Mouse (Mus musculus): ENCODE measurements around the gene Zfp335. TPM values are rescaled to one million over a fixed set of nuclear protein-coding genes. Genes with fewer than 3 reads are reported as not detected.
A peak's percentile ranks its signal among the peaks of the same experiment; 100 is the strongest.

Zfp335 gene
- total and polyA plus RNA-seq, 2 experiments from 2014 or later, result 11.1 to 29.0 TPM

DNA sequence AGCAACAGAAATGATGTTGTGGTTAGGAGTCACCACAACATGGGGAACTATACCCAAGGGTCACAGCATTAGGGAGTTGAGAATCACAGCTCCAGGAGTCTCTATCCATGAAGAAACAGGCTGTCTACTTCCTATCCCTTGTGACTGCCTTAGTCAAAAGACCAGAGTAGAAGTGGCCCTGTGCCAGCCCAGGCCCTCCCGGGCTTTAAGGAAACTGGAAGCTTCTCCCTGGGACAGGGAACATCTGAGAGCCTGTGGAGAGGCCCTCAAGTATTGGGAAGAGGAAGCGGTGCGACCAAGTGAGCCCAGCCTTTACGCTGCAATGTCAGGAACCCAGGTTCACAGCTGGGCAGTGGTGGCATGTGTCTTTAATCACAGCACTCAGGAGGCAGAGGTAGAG lies 24.4 kb upstream of the Zfp335 start:
- Histone ChIP-seq H3K4me2 (ENCODE audit: low read depth, low read length, poor library complexity, severe bottlenecking) (no peak overlapping the region), H3K9me3 (ENCODE audit: low read length) (no peaks in the 10 kb centered on the region), H3K4me3 (ENCODE audit: low read depth, low read length) (no peak overlapping the region), H3K27ac (ENCODE audit: low read depth, low read length) (no peak overlapping the region), H3K36me3 (ENCODE audit: insufficient read depth, low read length) (no peaks in the 10 kb centered on the region), H3K9ac (replicated peaks; ENCODE audit: low read length, poor library complexity, severe bottlenecking) (no peak overlapping the region), H3K27me3 (ENCODE audit: insufficient read depth, low read length) (0 out of 2 replicates have a peak, but pooled peaks cover 3% of the 10 kb centered on the region), H3K4me1 (ENCODE audit: insufficient read depth, low read length) (0 out of 2 replicates have a peak, but pooled peaks cover 14% of the 10 kb centered on the region)
- ATAC-seq (ENCODE audit: low FRiP score), result no peak
- WGBS, result 72% methylated on average over 4 of the region's 4 CpGs
- DNase-seq (ENCODE audit: low spot score), result no peak
- no peak for TF ChIP-seq CTCF (IDR thresholded peaks at IDR 0.05)

GRCm38 (mm10) chr2:164933534-164933933 lies 22.0 kb upstream of the Zfp335 start:
- DNase-seq (ENCODE audit: low spot score) (no peak), ATAC-seq (ENCODE audit: low FRiP score) (no peak)
- no peak overlapping the region for H3K4me2 ChIP-seq (ENCODE audit: low read depth, low read length, poor library complexity, severe bottlenecking)
- 0 out of 2 replicates have a peak, but pooled peaks cover 6% of the 10 kb centered on the region for H3K4me1 ChIP-seq (ENCODE audit: insufficient read depth, low read length)
- no peak for TF ChIP-seq CTCF (IDR thresholded peaks at IDR 0.05)
- H3K27me3 ChIP-seq (ENCODE audit: insufficient read depth, low read length), result no peaks in the 10 kb centered on the region
- no peak overlapping the region for H3K27ac ChIP-seq (ENCODE audit: low read depth, low read length)
- H3K36me3 ChIP-seq (ENCODE audit: insufficient read depth, low read length), result no peaks in the 10 kb centered on the region
- H3K9ac ChIP-seq (replicated peaks; ENCODE audit: low read length, poor library complexity, severe bottlenecking), result no peak overlapping the region
- H3K9me3 ChIP-seq (ENCODE audit: low read length), result no peaks in the 10 kb centered on the region
- no peak overlapping the region for H3K4me3 ChIP-seq (ENCODE audit: low read depth, low read length)
- WGBS, result 54% methylated on average over 6 of the region's 10 CpGs

DNA sequence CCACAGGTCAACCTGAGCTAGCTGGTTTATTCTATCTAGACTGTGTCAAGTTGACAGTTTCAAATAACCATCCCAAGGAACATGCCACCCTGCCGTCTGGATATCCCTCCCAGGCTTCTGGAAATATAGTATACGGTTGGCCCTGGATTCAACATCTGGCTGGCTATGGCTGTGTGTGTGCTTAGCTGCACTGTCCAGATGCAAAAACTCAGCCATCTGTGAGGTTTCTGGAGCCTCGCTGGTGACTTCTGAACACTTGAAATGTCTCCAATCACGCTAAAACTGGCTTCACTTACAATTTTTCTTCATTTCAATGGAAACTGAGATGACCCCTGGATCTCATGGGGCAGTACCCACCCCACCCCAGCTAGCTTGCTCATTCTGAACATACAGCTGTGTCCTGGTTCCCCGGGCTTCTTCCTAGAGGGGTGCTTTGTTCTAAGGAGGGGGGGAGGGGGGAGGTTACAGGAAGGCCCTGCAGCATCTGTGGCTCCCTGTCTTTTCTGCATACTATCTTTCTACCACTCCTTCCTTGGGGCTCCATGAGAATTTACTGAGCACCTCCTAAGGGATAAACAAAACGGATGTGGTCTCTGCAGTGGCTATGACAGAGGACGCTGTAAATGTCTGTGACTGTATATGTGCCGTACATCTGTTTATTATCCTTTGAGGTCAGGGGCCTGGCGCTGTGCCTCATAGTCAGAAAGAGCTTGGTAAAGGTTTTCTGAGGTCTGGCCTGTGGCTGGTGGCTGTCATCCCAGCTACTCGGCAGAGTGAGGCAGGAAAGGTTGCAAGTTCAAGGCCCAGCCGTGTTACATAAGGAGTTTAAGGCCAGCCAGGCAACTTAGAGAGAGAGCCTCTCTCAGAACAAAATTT lies 19.4 kb upstream of the Zfp335 start:
- H3K27me3 ChIP-seq (ENCODE audit: insufficient read depth, low read length), result no peaks in the 10 kb centered on the region
- no peak overlapping the region for H3K4me2 ChIP-seq (ENCODE audit: low read depth, low read length, poor library complexity, severe bottlenecking)
- TF ChIP-seq CTCF (IDR thresholded peaks at IDR 0.05), result no peak
- H3K4me3 ChIP-seq (ENCODE audit: low read depth, low read length), result no peak overlapping the region
- no peak overlapping the region for H3K9ac ChIP-seq (replicated peaks; ENCODE audit: low read length, poor library complexity, severe bottlenecking)
- H3K36me3 ChIP-seq (ENCODE audit: insufficient read depth, low read length), result no peaks in the 10 kb centered on the region
- no peak overlapping the region for H3K27ac ChIP-seq (ENCODE audit: low read depth, low read length)
- H3K9me3 ChIP-seq (ENCODE audit: low read length), result no peaks in the 10 kb centered on the region
- DNase-seq (ENCODE audit: low spot score) (no peak), ATAC-seq (ENCODE audit: low FRiP score) (no peak)
- WGBS, result 60% methylated on average over 11 of the region's 11 CpGs
- H3K4me1 ChIP-seq (ENCODE audit: insufficient read depth, low read length), result no peaks in the 10 kb centered on the region

DNA sequence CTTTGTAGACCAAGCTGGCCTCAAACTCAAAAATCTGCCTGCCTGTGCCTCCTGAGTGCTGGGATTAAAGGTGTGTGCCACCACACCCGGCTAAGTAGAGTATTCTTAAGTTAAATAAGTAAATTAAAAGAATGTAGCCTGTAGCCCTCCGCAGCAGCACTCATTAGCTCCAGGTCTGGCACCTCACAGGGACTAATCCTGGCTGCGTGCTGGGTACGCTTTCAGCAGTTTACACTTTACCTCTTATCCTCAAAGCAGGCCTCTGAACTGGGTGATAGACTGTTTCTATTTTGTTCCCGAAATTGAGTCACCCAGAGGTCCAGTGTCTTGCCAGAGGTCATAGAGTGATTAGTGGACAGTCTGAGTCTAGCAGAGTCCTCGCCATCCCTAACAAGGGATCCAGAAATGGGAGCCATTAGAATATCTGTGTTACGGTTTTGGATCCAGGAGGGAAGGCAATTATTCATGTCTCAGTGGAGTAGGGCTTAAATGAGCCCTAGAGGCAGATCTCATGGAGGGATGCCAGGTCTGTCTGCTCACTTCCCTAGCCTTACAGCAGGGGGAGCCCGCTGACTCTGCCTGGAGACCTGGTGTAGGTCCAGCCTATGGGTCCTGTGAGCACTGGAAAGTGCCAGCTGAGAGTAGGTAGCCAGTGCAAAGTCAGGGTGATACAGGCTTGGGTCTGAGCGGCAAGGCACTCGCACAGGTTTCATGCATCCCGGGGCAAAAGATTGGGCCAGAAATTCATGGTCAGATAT lies 12.7 kb upstream of the Zfp335 start:
- Histone ChIP-seq H3K27me3 (ENCODE audit: insufficient read depth, low read length) (no peaks in the 10 kb centered on the region), H3K27ac (ENCODE audit: low read depth, low read length) (no peak overlapping the region), H3K4me3 (ENCODE audit: low read depth, low read length) (no peak overlapping the region), H3K9ac (replicated peaks; ENCODE audit: low read length, poor library complexity, severe bottlenecking) (no peak overlapping the region), H3K9me3 (ENCODE audit: low read length) (no peaks in the 10 kb centered on the region), H3K4me2 (ENCODE audit: low read depth, low read length, poor library complexity, severe bottlenecking) (no peak overlapping the region), H3K36me3 (ENCODE audit: insufficient read depth, low read length) (no peaks in the 10 kb centered on the region), H3K4me1 (ENCODE audit: insufficient read depth, low read length) (no peaks in the 10 kb centered on the region)
- ATAC-seq (ENCODE audit: low FRiP score) (no peak; the same call in 1 of the 2 replicates), DNase-seq (ENCODE audit: low spot score) (peak; percentile 84)
- WGBS, result 29% methylated on average over 11 of the region's 11 CpGs
- TF ChIP-seq CTCF (IDR thresholded peaks at IDR 0.05), result peak; percentile 86

GRCm38 (mm10) chr2:164923291-164923690 lies 11.7 kb upstream of the Zfp335 start:
- Histone ChIP-seq H3K4me2 (ENCODE audit: low read depth, low read length, poor library complexity, severe bottlenecking) (no peak overlapping the region), H3K36me3 (ENCODE audit: insufficient read depth, low read length) (no peaks in the 10 kb centered on the region), H3K9ac (replicated peaks; ENCODE audit: low read length, poor library complexity, severe bottlenecking) (no peak overlapping the region), H3K27ac (ENCODE audit: low read depth, low read length) (no peak overlapping the region), H3K27me3 (ENCODE audit: insufficient read depth, low read length) (no peaks in the 10 kb centered on the region), H3K9me3 (ENCODE audit: low read length) (no peaks in the 10 kb centered on the region), H3K4me1 (ENCODE audit: insufficient read depth, low read length) (no peaks in the 10 kb centered on the region), H3K4me3 (ENCODE audit: low read depth, low read length) (no peak overlapping the region)
- no peak for TF ChIP-seq CTCF (IDR thresholded peaks at IDR 0.05)
- DNase-seq (ENCODE audit: low spot score) (no peak), ATAC-seq (ENCODE audit: low FRiP score) (no peak)
- 52% methylated on average over 4 of the region's 4 CpGs for WGBS

DNA sequence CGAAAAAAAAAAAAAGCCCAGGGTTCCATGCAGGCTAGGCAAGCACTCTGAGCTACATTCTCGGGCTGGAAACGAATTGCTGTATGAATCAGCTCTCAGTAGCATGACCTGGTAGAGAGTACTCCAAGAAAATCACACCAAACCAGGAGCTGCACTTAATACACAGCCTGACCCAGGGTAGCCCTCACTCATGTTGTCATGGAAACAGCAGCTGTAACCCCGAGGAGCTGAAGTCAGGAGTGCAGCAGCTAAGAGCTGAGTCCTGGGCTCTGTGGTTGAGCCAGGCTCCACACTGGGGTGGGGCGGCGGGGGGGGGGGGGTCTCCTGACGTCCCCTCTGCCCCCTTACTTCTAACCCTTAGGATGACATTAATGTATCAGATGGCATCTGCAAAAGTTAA lies 10.4 kb upstream of the Zfp335 start:
- H3K36me3 ChIP-seq (ENCODE audit: insufficient read depth, low read length), result no peaks in the 10 kb centered on the region
- H3K9me3 ChIP-seq (ENCODE audit: low read length), result no peaks in the 10 kb centered on the region
- no peak for TF ChIP-seq CTCF (IDR thresholded peaks at IDR 0.05)
- H3K4me1 ChIP-seq (ENCODE audit: insufficient read depth, low read length), result no peaks in the 10 kb centered on the region
- H3K27ac ChIP-seq (ENCODE audit: low read depth, low read length), result no peak overlapping the region
- H3K4me2 ChIP-seq (ENCODE audit: low read depth, low read length, poor library complexity, severe bottlenecking), result no peak overlapping the region
- ATAC-seq (ENCODE audit: low FRiP score) (no peak), DNase-seq (ENCODE audit: low spot score) (no peak)
- H3K27me3 ChIP-seq (ENCODE audit: insufficient read depth, low read length), result no peaks in the 10 kb centered on the region
- no peak overlapping the region for H3K4me3 ChIP-seq (ENCODE audit: low read depth, low read length)
- no peak overlapping the region for H3K9ac ChIP-seq (replicated peaks; ENCODE audit: low read length, poor library complexity, severe bottlenecking)
- 55% methylated on average over 7 of the region's 7 CpGs for WGBS
